Mouse (Mus musculus) bone marrow, adult 2 months (tissue): ENCODE data around the gene Pgghg.

Experiments used
- CTCF ChIP-seq: fragments of 200-500 bp; IDR thresholded peaks from 2 replicates; pipeline ENCODE4 v1.5.1; 2011; ENCODE audit warnings: low read length, control low read depth; ENCODE audit not compliant: control insufficient read depth, insufficient read depth
- POLR2A ChIP-seq: fragments of 200-500 bp; IDR thresholded peaks from 2 replicates; pipeline ENCODE4 v1.6.1; 2011; ENCODE audit warnings: low read depth, mild to moderate bottlenecking, control low read depth, low read length, borderline replicate concordance; ENCODE audit not compliant: control insufficient read depth

DNA sequence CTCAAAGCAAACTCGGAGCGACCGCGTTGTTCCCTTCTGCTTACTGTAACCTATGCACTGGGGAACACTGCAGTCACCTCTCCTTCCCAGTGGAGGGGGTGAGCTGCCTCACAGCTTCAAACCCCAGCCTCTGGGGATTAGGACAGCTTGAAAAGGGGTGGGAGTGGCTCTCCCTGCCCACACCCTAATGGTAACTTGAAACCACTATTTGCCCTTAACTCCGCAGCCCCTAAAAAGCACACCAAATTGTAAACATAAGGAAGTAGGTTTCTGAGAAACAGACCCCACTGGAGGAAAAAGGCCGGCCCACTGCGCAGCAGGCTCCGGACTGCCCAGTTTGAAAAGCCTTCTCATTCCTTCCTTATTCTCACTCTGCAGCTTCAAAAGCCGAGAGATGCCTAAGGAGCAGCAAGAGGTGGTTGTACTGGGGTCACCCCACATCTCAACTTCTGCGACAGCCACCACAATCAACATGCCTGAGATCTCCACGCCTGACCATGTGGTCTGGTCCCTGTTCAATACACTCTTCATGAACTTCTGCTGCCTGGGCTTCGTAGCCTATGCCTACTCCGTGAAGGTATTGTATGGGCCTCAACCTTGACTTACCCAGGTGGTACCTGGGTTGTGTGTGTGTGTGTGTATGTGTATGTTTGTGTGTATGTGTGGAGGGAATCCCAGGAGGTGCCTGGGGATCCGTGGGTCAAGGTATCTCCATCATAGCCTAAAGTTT, 26.8 kb downstream of the Pgghg start:
- TF ChIP-seq CTCF (no peak), POLR2A (no peak)
